Mouse (Mus musculus): ENCODE measurements around the gene Rel.

DNA sequence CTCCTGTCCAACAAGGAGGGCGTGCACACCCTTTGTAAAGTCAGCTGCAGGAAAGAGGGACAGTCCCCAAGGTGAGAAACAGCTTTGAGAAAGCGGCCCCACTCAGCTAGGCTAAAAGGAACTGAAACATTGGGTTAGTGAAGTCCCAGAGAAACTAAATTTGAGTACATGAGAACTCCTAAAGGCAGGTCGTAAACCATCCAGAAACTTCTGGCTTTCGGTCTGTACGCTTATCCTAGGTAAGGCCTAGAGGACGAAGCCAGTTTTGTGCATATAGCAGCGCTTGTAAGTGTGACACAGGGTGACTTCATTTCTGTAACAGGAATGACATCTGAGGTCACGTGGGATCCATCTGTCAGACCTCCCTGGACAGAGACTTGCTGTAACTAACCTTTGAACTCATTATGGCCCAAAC is 8.0 kb upstream of the Rel start:
- TF ChIP-seq CTCF (IDR thresholded peaks at IDR 0.05; ENCODE audit: control insufficient read depth, insufficient read depth, insufficient read length) (no peak), FOSL1 (IDR thresholded peaks at IDR 0.05; ENCODE audit: insufficient read depth, low read length, poor library complexity, severe bottlenecking) (no peak), MAX (IDR thresholded peaks at IDR 0.05) (no peak), MYOG (IDR thresholded peaks at IDR 0.05; ENCODE audit: control insufficient read depth, extremely low read depth, insufficient read length) (no peak), USF1 (IDR thresholded peaks at IDR 0.05; ENCODE audit: low read depth) (no peak), MYOD1 (IDR thresholded peaks at IDR 0.05; ENCODE audit: control insufficient read depth, insufficient read length, low read depth) (no peak), CEBPB (IDR thresholded peaks at IDR 0.05; ENCODE audit: low read depth) (no peak)

Data from C2C12 (cell line).